Mouse (Mus musculus): ENCODE data around the gene Rars. TPM values are rescaled to one million over a fixed set of nuclear protein-coding genes. Genes with fewer than 3 reads are reported as not detected.
A peak's percentile ranks its signal among the peaks of the same experiment; 100 is the strongest.

Gene Rars
- polyA plus RNA-seq (2015; fragmentation: Nextera tagmentation; extraction: Ambion mirVana) = 96.5 and 97.2 TPM in 2 replicates

- whole genome bisulfite sequencing = 2% methylated on average over 45 of the region's 46 CpGs
- Histone ChIP-seq H3K4me3 (ENCODE audit: low read length) (peak within 1 kb of the TSS; percentile 83), H3K27me3 (ENCODE audit: insufficient read depth, low read length) (no peaks in the 10 kb centered on the region), H3K4me1 (ENCODE audit: insufficient read depth, low read length) (peaks cover 15% of the 10 kb centered on the region), H3K36me3 (ENCODE audit: insufficient read depth, low read length) (peaks cover 15% of the 10 kb centered on the region), H3K9ac (replicated peaks; ENCODE audit: low read length) (peak within 1 kb of the TSS; percentile 89), H3K9me3 (ENCODE audit: low read length) (no peaks in the 10 kb centered on the region), H3K27ac (ENCODE audit: low read length) (peak within 1 kb of the TSS; percentile 62; the same call in 1 of the 2 replicates), H3K4me2 (replicated peaks; ENCODE audit: low read depth, low read length) (peak within 1 kb of the TSS; percentile 66)
- ATAC-seq (ENCODE audit: low FRiP score, low TSS enrichment) = peak; percentile 69
Measured at GRCm38 (mm10) chr11:35834022-35834760, at the start of gene Rars. Gene Rars, minus strand, starts transcription at chr11:35834506.

GRCm38 (mm10) chr11:35882777-35883176 lies 48.5 kb upstream of the Rars start:
- no peak overlapping the region for H3K4me2 ChIP-seq (replicated peaks; ENCODE audit: low read depth, low read length)
- no peak overlapping the region for H3K9ac ChIP-seq (replicated peaks; ENCODE audit: low read length)
- H3K36me3 ChIP-seq (ENCODE audit: insufficient read depth, low read length) = 0 out of 2 replicates have a peak, but pooled peaks cover 10% of the 10 kb centered on the region
- no peak for ATAC-seq (ENCODE audit: low FRiP score, low TSS enrichment)
- 0 out of 2 replicates have a peak, but pooled peaks cover 4% of the 10 kb centered on the region for H3K4me1 ChIP-seq (ENCODE audit: insufficient read depth, low read length)
- 92% methylated on average over 6 of the region's 6 CpGs for WGBS
- no peak overlapping the region for H3K27ac ChIP-seq (ENCODE audit: low read length)
- H3K4me3 ChIP-seq (ENCODE audit: low read length) = no peak overlapping the region
- no peaks in the 10 kb centered on the region for H3K27me3 ChIP-seq (ENCODE audit: insufficient read depth, low read length)
- no peaks in the 10 kb centered on the region for H3K9me3 ChIP-seq (ENCODE audit: low read length)

GRCm38 (mm10) chr11:35878559-35878897 lies 44.2 kb upstream of the Rars start:
- Histone ChIP-seq H3K27me3 (ENCODE audit: insufficient read depth, low read length) (no peaks in the 10 kb centered on the region), H3K9me3 (ENCODE audit: low read length) (no peaks in the 10 kb centered on the region), H3K36me3 (ENCODE audit: insufficient read depth, low read length) (0 out of 2 replicates have a peak, but pooled peaks cover 16% of the 10 kb centered on the region), H3K9ac (replicated peaks; ENCODE audit: low read length) (no peak overlapping the region), H3K4me1 (ENCODE audit: insufficient read depth, low read length) (0 out of 2 replicates have a peak, but pooled peaks cover 7% of the 10 kb centered on the region), H3K27ac (ENCODE audit: low read length) (no peak overlapping the region), H3K4me3 (ENCODE audit: low read length) (no peak overlapping the region), H3K4me2 (replicated peaks; ENCODE audit: low read depth, low read length) (no peak overlapping the region)
- no peak for ATAC-seq (ENCODE audit: low FRiP score, low TSS enrichment)
- 57% methylated on average over 4 of the region's 4 CpGs for WGBS

- H3K9me3 ChIP-seq (ENCODE audit: low read length) = no peaks in the 10 kb centered on the region
- no peak overlapping the region for H3K4me3 ChIP-seq (ENCODE audit: low read length)
- H3K27me3 ChIP-seq (ENCODE audit: insufficient read depth, low read length) = no peaks in the 10 kb centered on the region
- 0 out of 2 replicates have a peak, but pooled peaks cover 13% of the 10 kb centered on the region for H3K36me3 ChIP-seq (ENCODE audit: insufficient read depth, low read length)
- H3K9ac ChIP-seq (replicated peaks; ENCODE audit: low read length) = no peak overlapping the region
- 0 out of 2 replicates have a peak, but pooled peaks cover 7% of the 10 kb centered on the region for H3K4me1 ChIP-seq (ENCODE audit: insufficient read depth, low read length)
- no peak overlapping the region for H3K4me2 ChIP-seq (replicated peaks; ENCODE audit: low read depth, low read length)
- 52% methylated on average over 14 of the region's 14 CpGs for WGBS
- no peak overlapping the region for H3K27ac ChIP-seq (ENCODE audit: low read length)
- 0 out of 2 replicates have a peak, but pooled peaks have one; percentile 16 for ATAC-seq (ENCODE audit: low FRiP score, low TSS enrichment)
Measured at GRCm38 (mm10) chr11:35877651-35878558, 43.6 kb upstream of the Rars start.

- H3K4me1 ChIP-seq (ENCODE audit: insufficient read depth, low read length) = 0 out of 2 replicates have a peak, but pooled peaks cover 7% of the 10 kb centered on the region
- no peaks in the 10 kb centered on the region for H3K27me3 ChIP-seq (ENCODE audit: insufficient read depth, low read length)
- WGBS = 51% methylated on average over 21 of the region's 21 CpGs
- no peak overlapping the region for H3K4me3 ChIP-seq (ENCODE audit: low read length)
- no peak overlapping the region for H3K4me2 ChIP-seq (replicated peaks; ENCODE audit: low read depth, low read length)
- peak; percentile 53 for ATAC-seq (ENCODE audit: low FRiP score, low TSS enrichment)
- 0 out of 2 replicates have a peak, but pooled peaks cover 12% of the 10 kb centered on the region for H3K36me3 ChIP-seq (ENCODE audit: insufficient read depth, low read length)
- H3K9me3 ChIP-seq (ENCODE audit: low read length) = no peaks in the 10 kb centered on the region
- no peak overlapping the region for H3K9ac ChIP-seq (replicated peaks; ENCODE audit: low read length)
- H3K27ac ChIP-seq (ENCODE audit: low read length) = no peak overlapping the region
Measured at GRCm38 (mm10) chr11:35873624-35874244, 39.4 kb upstream of the Rars start.

- WGBS = 87% methylated on average over 9 of the region's 9 CpGs
- Histone ChIP-seq H3K4me3 (ENCODE audit: low read length) (no peak overlapping the region), H3K27ac (ENCODE audit: low read length) (no peak overlapping the region), H3K36me3 (ENCODE audit: insufficient read depth, low read length) (peaks cover 13% of the 10 kb centered on the region; the same call in 1 of the 2 replicates), H3K27me3 (ENCODE audit: insufficient read depth, low read length) (no peaks in the 10 kb centered on the region), H3K9me3 (ENCODE audit: low read length) (no peaks in the 10 kb centered on the region), H3K4me1 (ENCODE audit: insufficient read depth, low read length) (0 out of 2 replicates have a peak, but pooled peaks cover 2% of the 10 kb centered on the region), H3K4me2 (replicated peaks; ENCODE audit: low read depth, low read length) (no peak overlapping the region), H3K9ac (replicated peaks; ENCODE audit: low read length) (no peak overlapping the region)
- ATAC-seq (ENCODE audit: low FRiP score, low TSS enrichment) = no peak
Measured at GRCm38 (mm10) chr11:35870961-35871360, 36.7 kb upstream of the Rars start.

- Histone ChIP-seq H3K27me3 (ENCODE audit: insufficient read depth, low read length) (no peaks in the 10 kb centered on the region), H3K4me3 (ENCODE audit: low read length) (no peak overlapping the region), H3K27ac (ENCODE audit: low read length) (no peak overlapping the region), H3K4me1 (ENCODE audit: insufficient read depth, low read length) (peaks cover 12% of the 10 kb centered on the region), H3K4me2 (replicated peaks; ENCODE audit: low read depth, low read length) (no peak overlapping the region), H3K9me3 (ENCODE audit: low read length) (no peaks in the 10 kb centered on the region), H3K9ac (replicated peaks; ENCODE audit: low read length) (no peak overlapping the region), H3K36me3 (ENCODE audit: insufficient read depth, low read length) (peaks cover 7% of the 10 kb centered on the region; the same call in 1 of the 2 replicates)
- 79% methylated on average over 7 of the region's 7 CpGs for WGBS
- no peak for ATAC-seq (ENCODE audit: low FRiP score, low TSS enrichment)
Measured at GRCm38 (mm10) chr11:35866140-35866539, 31.8 kb upstream of the Rars start.

GRCm38 (mm10) chr11:35864981-35865604 lies 30.8 kb upstream of the Rars start:
- no peak overlapping the region for H3K9ac ChIP-seq (replicated peaks; ENCODE audit: low read length)
- ATAC-seq (ENCODE audit: low FRiP score, low TSS enrichment) = peak; percentile 92

GRCm38 (mm10) chr11:35863653-35864052 lies 29.3 kb upstream of the Rars start:
- no peak for ATAC-seq (ENCODE audit: low FRiP score, low TSS enrichment)
- 88% methylated on average over 5 of the region's 5 CpGs for WGBS
- peaks cover 12% of the 10 kb centered on the region for H3K4me1 ChIP-seq (ENCODE audit: insufficient read depth, low read length)
- H3K36me3 ChIP-seq (ENCODE audit: insufficient read depth, low read length) = peaks cover 5% of the 10 kb centered on the region
- H3K4me2 ChIP-seq (replicated peaks; ENCODE audit: low read depth, low read length) = no peak overlapping the region
- H3K27me3 ChIP-seq (ENCODE audit: insufficient read depth, low read length) = no peaks in the 10 kb centered on the region
- H3K4me3 ChIP-seq (ENCODE audit: low read length) = no peak overlapping the region
- no peak overlapping the region for H3K9ac ChIP-seq (replicated peaks; ENCODE audit: low read length)
- H3K9me3 ChIP-seq (ENCODE audit: low read length) = no peaks in the 10 kb centered on the region
- H3K27ac ChIP-seq (ENCODE audit: low read length) = no peak overlapping the region

More at GRCm38 (mm10) chr11:35864981-35865604, 30.8 kb upstream of the Rars start:
- WGBS = 21% methylated on average over 9 of the region's 9 CpGs
- Histone ChIP-seq H3K36me3 (ENCODE audit: insufficient read depth, low read length) (peaks cover 7% of the 10 kb centered on the region; the same call in 1 of the 2 replicates), H3K27me3 (ENCODE audit: insufficient read depth, low read length) (no peaks in the 10 kb centered on the region), H3K4me3 (ENCODE audit: low read length) (no peak overlapping the region), H3K9me3 (ENCODE audit: low read length) (no peaks in the 10 kb centered on the region), H3K4me2 (replicated peaks; ENCODE audit: low read depth, low read length) (peak overlapping the region; percentile 23), H3K4me1 (ENCODE audit: insufficient read depth, low read length) (peaks cover 12% of the 10 kb centered on the region), H3K27ac (ENCODE audit: low read length) (no peak overlapping the region)
